Mouse (Mus musculus) adrenal gland, adult 10 weeks (tissue): ENCODE measurements around the gene Fthl17b. TPM values are rescaled to one million over a fixed set of nuclear protein-coding genes. Genes with fewer than 3 reads are reported as not detected.

Experiments
- polyA plus RNA-seq: library from polyadenylated mRNA; stranded (reverse); fragments of 350-450 nt; fragmentation: Illumina TruSeq; extraction: RNeasy Lipid Tissue Mini Kit (QIAGEN cat#74804); gene quantifications from one replicate; pipeline ENCODE4 v1.2.3, GENCODE M21; 2014; ENCODE audit warnings: low read depth, low replicate concordance

The Fthl17b gene
- not detected for polyA plus RNA-seq

DNA sequence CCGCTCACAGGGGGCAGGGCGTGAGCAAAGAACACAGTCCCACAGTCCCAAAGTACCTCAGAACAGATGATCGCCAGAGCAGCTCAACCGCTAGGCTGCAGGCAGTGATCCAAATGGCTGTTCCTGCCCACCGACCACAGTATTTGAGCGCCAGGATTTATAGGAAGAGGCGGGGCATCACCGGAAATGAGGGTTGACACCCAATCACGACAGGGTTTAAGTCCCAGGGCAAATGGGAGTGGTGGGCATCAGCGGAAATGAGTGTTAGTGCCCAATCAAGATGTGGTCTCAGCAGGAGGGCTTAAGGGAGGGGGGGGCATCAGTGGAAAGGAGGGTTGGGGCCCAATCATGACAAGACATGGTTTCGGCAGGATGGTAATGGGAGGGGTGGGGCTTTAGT is at the start of gene Fthl17b:
TSS of gene Fthl17b (minus strand) at position 101 of the 400 bp plus-strand sequence.

DNA sequence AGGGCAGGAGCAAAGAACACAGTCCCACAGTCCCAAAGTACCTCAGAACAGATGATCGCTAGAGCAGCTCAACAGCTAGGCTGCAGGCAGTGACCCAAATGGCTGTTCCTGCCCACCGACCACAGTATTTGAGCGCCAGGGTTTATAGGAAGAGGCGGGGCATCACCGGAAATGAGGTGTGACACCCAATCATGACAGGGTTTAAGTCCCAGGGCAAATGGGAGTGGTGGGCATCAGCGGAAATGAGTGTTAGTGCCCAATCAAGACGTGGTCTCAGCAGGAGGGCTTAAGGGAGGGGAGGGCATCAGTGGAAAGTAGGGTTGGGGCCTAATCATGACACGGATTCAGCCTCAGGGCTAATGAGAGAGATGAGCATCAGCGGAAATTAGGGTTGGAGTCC is 23.9 kb upstream of the Fthl17b start, which contains the start of gene Fthl17d:
TSS of gene Fthl17d (minus strand) at position 101 of the 400 bp plus-strand sequence.

DNA sequence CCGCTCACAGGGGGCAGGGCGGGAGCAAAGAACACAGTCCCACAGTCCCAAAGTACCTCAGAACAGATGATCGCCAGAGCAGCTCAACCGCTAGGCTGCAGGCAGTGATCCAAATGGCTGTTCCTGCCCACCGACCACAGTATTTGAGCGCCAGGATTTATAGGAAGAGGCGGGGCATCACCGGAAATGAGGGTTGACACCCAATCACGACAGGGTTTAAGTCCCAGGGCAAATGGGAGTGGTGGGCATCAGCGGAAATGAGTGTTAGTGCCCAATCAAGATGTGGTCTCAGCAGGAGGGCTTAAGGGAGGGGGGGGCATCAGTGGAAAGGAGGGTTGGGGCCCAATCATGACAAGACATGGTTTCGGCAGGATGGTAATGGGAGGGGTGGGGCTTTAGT is 13.7 kb upstream of the Fthl17b start, which contains the start of gene Fthl17c:
TSS of gene Fthl17c (minus strand) at position 101 of the 400 bp plus-strand sequence.

Other genes starting within 250 kb of the Fthl17b start
- not detected for gene Ssx9, start 214.5 kb downstream of the Fthl17b start, polyA plus RNA-seq
- gene Ssxb5, start 159.3 kb downstream of the Fthl17b start, polyA plus RNA-seq = not detected
- gene Gm6592, start 119.0 kb downstream of the Fthl17b start, polyA plus RNA-seq = not detected
- gene Gm5751, start 88.7 kb downstream of the Fthl17b start, polyA plus RNA-seq = not detected
- 24.3 TPM for gene B630019K06Rik, start 70.6 kb downstream of the Fthl17b start, polyA plus RNA-seq
- gene Fthl17c, start 13.6 kb upstream of the Fthl17b start, polyA plus RNA-seq = not detected
- gene Fthl17d, start 23.8 kb upstream of the Fthl17b start, polyA plus RNA-seq = not detected
- gene Fthl17e, start 70.5 kb upstream of the Fthl17b start, polyA plus RNA-seq = not detected
- not detected for gene Fthl17f, start 100.0 kb upstream of the Fthl17b start, polyA plus RNA-seq
- not detected for gene 4930402K13Rik, start 141.6 kb upstream of the Fthl17b start, polyA plus RNA-seq
- gene Lancl3, start 236.9 kb upstream of the Fthl17b start, polyA plus RNA-seq = 9.7 TPM